Mouse (Mus musculus) retina, embryonic 14.5 days (tissue): ENCODE results near the gene Cux1.

Experiments
- DNase-seq: peaks from one replicate; pipeline ENCODE4 v3.0.0-alpha.2; 2015; ENCODE audit warnings: low spot score

Cux1 gene

GRCm38 (mm10) chr5:136540055-136540838, 27.0 kb downstream of the Cux1 start:
- no peak for DNase-seq

DNA sequence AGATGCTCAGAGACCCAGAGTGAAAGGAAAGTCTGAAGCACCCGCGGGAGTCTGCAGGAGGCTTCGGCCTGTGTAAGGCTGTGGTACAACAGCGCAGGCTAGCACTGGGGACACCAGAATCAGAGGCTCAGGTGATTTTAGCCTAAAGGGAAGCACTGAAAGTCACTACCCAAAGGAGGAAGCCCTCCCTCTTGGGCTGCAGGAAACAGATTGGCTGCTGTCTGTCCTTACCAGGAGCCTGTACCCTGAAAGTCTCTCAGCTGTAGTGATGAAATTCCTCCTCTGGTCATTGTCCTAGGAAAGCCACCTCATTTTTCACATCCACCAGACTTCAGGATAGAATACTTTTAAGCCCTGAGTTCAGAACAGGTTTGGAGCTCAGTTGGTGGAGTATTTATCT, 30.5 kb downstream of the Cux1 start:
- no peak for DNase-seq

DNA sequence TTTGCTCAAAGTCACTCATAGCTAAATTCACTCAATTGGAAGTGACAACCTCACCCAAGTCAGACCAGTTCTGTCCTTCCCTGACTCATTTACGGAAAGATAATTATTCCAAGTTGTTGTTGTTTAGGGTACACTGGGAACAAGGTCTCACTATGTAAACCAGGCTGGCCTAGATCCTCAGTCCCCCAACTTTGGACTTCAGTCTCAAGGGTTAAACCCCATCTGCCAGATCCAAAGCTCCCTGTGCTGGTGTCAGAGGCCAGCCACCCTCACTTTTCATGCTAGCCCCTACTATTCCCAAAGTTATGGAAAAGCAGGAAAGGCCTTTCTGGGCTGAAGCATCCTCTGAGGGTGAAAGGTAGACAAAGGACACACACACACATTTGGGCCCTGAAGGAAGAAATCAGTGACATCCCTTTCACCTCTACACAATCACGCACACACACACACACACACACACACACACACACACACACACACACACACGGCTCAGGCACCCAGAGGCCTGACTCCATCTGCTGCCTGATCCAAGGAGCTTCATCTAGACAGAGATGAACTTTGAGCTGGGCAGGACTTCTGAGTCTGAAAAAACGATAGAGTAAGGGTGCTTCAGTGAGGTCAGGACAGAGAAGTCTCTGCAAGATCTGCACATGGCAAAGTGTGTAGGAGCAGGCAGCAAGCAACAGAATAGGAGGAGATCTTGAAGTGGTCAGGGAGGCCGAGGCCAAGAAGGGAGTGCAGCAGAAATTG, 31.1 kb downstream of the Cux1 start:
- no peak for DNase-seq

DNA sequence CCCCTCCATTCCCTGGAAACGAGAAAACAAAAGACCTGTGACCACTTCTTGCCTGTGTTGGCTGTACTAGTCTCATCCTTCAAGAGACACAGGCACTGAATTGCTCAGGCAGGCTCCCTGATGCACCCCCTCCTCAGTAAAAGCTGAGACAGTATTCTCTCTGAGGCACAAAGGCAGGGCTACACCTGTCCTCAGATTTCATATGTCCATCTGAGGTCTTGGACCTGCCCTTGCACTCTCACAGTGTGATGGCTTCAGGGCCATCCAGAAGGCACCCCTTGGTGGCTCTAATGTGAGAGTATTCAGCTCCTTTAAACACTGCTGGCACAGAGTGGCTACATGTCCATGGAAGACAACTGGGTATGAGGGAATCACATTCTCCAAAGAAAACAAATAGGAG, 32.1 kb downstream of the Cux1 start:
- DNase-seq = no peak

- no peak for DNase-seq
Measured at GRCm38 (mm10) chr5:136533371-136534276, 33.7 kb downstream of the Cux1 start.

GRCm38 (mm10) chr5:136531674-136532365, 35.5 kb downstream of the Cux1 start:
- DNase-seq = no peak

DNA sequence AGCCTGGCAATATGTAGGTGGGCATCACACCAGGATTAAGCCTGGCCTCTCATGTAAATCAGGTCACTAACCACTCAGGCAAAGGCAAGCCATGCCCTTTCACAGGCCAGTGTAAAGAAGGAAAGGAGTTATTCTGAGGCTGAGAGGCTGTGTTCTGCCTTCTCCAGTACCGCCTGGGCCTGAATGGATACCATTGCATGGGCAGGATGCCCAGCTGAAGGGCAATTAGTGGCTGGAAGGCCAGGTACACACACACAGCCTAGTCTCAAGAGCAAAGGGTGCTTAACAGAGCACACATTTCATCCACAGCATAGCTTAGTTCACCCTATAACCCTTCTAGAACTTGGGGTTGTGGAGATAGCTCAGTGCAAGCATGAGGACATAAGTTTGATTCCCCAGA, 36.4 kb downstream of the Cux1 start:
- no peak for DNase-seq

DNA sequence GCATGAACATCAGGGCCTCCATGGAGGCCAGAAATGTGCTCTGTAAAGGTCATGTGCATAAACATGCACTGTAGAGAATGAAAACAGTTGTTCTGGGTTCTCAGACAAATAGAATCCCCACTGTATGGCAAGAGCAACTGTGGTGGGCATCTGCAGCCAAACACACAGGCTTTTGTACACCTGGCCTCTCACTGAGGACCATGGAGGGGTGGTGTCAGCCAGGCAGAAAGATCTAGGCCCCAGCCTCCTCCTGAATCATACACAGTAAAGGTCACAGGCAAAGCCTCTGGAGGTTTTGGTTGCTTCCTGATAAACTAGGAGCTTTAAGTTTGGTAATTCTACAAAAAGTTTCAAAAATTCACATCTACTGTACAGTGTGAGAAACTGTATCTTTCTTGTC, 38.1 kb downstream of the Cux1 start:
- DNase-seq = no peak

- DNase-seq = no peak
Measured at GRCm38 (mm10) chr5:136527871-136528270, 39.4 kb downstream of the Cux1 start.

DNA sequence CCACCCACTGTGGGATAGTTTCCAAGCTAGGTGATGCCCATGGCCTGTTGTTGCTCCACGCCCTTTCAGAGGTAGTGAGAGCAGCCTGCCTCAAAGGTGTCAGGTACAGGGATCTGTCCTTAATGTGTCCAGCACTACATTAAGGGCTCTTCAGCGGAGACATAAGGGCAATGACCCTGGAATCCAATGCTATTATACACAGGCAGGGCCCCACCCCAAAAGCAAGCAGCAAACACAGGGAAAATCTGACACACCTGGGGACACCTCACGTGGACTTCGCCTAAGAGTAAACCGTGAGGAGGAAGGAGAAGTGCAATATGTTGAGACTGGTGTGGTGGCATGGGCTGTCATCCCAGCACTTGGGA, 40.8 kb downstream of the Cux1 start:
- no peak for DNase-seq

DNA sequence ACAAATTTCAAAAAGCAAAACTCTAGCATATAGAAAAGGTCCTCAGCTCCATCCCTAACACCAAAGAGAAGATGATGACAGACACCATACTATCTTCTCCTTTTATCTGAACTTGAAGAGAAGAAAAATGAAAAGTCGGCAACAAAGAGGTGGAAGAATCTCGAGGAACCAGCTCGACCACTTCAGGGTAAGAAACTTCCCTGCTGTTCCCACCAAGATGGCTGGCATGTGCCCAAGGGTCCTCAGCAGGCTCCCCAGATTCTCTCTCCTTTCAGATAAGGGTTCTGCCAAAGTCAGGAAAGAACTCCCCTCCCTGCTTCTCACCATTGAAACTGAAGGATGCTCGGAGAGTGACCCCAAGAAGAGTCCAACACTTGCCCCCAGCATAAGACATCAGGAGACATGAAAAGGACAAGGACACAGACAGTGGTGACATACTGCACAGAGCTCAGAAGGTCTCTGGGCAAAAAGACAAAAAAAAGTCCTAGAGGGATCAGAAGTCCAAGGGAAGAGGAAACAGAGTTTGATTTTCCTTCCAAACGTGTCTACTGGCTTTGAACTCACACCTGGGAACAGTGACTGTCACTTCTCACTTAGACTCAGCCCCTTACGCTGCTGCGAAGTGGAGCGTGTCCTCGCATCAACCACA, 41.3 kb downstream of the Cux1 start:
- DNase-seq = no peak

- DNase-seq = no peak
Measured at GRCm38 (mm10) chr5:136522843-136523463, 44.3 kb downstream of the Cux1 start.

DNA sequence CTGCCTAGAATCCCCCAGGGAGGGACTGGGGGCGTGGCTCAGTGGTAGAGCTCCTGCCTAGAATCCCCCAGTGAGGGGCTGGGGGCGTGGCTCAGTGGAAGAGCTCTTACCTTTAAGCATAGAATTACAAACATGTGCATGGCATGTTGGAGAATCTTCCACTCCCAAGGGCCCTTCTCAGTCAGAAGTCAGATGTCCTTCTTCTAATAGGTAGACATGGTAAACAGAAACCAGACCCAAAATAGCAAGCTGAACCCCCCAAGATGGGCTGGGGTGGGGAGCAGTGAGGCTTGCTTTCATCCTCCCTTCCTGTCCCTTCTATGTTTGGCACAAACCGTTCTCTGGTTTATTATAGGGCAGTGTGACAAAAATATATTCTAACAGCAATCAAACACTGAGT, 45.6 kb downstream of the Cux1 start:
- DNase-seq = no peak

GRCm38 (mm10) chr5:136518648-136519437, 48.4 kb downstream of the Cux1 start:
- no peak for DNase-seq

DNA sequence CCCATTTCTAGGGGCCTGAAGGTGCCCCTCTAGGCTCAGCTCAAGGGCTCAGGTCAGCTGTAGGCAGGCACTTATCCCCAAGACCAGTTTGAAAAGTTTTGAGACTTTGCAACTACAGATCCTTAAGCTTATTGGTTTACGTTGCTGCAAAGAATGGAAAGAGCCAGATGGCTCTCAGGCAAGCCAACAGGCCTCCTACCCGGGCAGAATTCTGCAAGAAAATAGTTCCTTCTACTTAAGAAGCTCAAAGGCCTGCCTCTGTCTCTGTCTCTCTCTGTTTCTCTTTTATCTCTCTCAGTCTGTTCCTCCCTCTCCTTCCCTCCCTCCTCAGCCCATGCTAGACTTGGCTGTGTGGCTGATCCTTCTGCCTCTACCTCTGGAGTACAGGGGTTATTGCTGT, 49.8 kb downstream of the Cux1 start:
- DNase-seq = no peak

DNA sequence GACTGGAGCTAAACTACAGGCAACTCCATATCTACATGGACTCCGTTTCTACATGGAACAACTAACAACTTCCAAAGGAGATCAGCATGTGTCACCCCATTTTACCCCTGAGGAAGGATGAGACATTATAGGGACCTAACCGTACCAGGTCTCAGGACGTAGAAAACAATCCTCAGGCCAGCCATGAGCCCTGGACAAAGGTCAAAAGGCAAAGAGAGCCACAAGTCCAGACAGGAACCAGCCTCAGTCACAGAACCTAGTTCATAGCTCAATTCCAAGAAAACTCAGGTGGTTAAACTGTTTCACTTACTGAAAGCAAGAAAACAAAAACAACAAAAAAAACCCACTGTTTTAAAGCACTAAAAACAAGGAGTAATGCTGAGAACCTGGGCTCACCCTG, 50.7 kb downstream of the Cux1 start:
- no peak for DNase-seq

- DNase-seq = no peak
Measured at GRCm38 (mm10) chr5:136514049-136514677, 53.1 kb downstream of the Cux1 start.

GRCm38 (mm10) chr5:136512103-136512674, 55.1 kb downstream of the Cux1 start:
- no peak for DNase-seq

- no peak for DNase-seq
Measured at GRCm38 (mm10) chr5:136511378-136511777, 55.9 kb downstream of the Cux1 start.
